Mouse (Mus musculus): ENCODE data around the gene Theg. TPM values are rescaled to one million over a fixed set of nuclear protein-coding genes. Genes with fewer than 3 reads are reported as not detected.

Gene Theg
- polyA plus RNA-seq, 1 experiment from 2014 or later, result not detected

DNA sequence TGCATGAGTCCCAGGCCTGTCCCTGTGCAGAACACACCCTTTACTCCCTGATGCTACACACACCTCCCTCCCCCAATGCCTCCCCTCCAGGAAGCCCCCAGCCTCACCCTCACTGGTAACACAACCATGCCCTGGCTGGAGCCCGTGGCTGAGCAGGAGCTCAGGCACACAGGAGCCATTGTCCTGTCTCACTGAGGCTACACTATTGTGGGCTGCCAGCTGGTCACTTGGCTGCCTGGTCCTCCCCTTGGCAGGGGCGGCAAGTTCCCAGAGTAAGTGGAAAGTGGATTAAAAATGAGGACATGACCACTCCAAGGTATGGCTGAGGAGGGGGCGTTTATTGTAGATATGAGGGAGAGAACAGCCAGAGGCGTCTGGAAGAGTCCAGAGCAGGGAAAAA, 19.4 kb upstream of the Theg start:
- no peaks in the 10 kb centered on the region for H3K9me3 ChIP-seq (ENCODE audit: control insufficient read depth, low read depth, low read length)
- no peak overlapping the region for H3K9ac ChIP-seq (replicated peaks; ENCODE audit: low read depth, low read length)
- H3K36me3 ChIP-seq (ENCODE audit: control insufficient read depth, insufficient read depth, low read length), result no peaks in the 10 kb centered on the region
- no peak overlapping the region for H3K4me2 ChIP-seq (replicated peaks; ENCODE audit: low read depth, low read length)
- no peak overlapping the region for H3K4me3 ChIP-seq (ENCODE audit: low read depth, low read length)
- no peaks in the 10 kb centered on the region for H3K27me3 ChIP-seq (ENCODE audit: control insufficient read depth, insufficient read depth, low read length)
- 62% methylated on average over 4 of the region's 4 CpGs for WGBS
- ATAC-seq (ENCODE audit: insufficient number of reproducible peaks, insufficient read depth, low FRiP score, low read depth), result no peak
- H3K27ac ChIP-seq (ENCODE audit: low read length), result no peak overlapping the region
- H3K4me1 ChIP-seq (ENCODE audit: control insufficient read depth, insufficient read depth, low read length), result no peaks in the 10 kb centered on the region

DNA sequence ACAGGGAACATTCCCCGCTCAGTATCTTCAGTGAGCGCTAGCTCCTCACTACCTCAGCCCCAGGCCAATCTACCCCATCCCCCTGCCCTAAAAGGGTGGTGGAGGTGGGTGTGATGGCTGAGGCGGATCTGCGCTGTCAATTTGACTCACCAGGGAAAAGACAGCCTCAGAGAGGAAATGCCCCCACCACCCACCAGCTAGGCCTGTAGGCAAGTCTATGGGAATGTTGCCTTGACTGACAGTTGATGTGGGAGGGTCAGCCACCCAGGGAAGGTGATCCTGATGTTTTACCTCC, 10.8 kb upstream of the Theg start:
- H3K9me3 ChIP-seq (ENCODE audit: control insufficient read depth, low read depth, low read length), result no peaks in the 10 kb centered on the region
- no peak overlapping the region for H3K27ac ChIP-seq (ENCODE audit: low read length)
- H3K9ac ChIP-seq (replicated peaks; ENCODE audit: low read depth, low read length), result no peak overlapping the region
- no peaks in the 10 kb centered on the region for H3K4me1 ChIP-seq (ENCODE audit: control insufficient read depth, insufficient read depth, low read length)
- no peaks in the 10 kb centered on the region for H3K36me3 ChIP-seq (ENCODE audit: control insufficient read depth, insufficient read depth, low read length)
- H3K4me3 ChIP-seq (ENCODE audit: low read depth, low read length), result no peak overlapping the region
- ATAC-seq (ENCODE audit: insufficient number of reproducible peaks, insufficient read depth, low FRiP score, low read depth), result no peak
- WGBS, result 72% methylated on average over 4 of the region's 4 CpGs
- no peak overlapping the region for H3K4me2 ChIP-seq (replicated peaks; ENCODE audit: low read depth, low read length)
- peaks cover 5% of the 10 kb centered on the region; the same call in 1 of the 2 replicates for H3K27me3 ChIP-seq (ENCODE audit: control insufficient read depth, insufficient read depth, low read length)

DNA sequence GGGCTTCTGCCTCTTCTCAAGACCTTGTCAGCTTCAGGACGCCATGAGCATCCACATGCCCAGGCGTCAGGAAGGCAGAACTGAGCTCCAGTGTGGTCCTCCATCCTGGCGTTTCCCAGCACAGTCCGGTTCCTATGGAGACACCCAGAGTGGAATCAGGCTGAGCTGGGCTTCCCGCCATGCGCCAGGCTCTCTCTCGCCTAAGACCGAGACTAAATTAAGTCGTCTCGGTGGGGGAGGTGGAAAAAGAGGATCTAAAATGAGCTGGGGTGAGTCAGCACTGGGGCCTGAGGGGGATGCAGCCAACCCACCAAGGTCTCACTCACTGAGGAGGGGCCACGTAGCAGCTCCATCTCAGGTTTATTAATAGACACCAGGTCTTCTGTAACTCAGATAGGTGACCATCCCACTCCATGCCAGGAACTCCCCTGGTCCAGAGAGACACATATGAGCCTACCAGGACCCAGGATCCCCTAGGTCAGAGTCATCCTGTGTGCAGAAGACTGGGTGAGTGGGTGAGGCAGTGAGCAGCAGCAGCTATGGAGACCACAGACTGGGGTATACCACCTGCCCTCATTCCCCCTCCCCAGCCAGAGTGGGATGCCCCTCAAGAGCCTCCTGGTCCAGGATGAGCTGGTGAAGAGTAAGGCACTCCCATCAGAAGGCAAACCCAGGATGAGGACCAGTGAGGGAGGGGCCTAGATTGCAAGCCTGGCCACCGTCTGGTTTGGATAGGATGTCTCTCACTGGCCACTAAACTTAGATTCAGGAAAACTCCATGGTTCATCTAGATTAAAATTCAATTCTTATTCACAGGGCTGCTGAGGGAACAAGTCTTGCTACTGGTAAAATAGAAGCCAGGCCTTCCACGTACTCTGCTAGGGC, 10.2 kb upstream of the Theg start:
- H3K4me1 ChIP-seq (ENCODE audit: control insufficient read depth, insufficient read depth, low read length), result no peaks in the 10 kb centered on the region
- no peak overlapping the region for H3K4me3 ChIP-seq (ENCODE audit: low read depth, low read length)
- H3K9me3 ChIP-seq (ENCODE audit: control insufficient read depth, low read depth, low read length), result no peaks in the 10 kb centered on the region
- no peak overlapping the region for H3K4me2 ChIP-seq (replicated peaks; ENCODE audit: low read depth, low read length)
- H3K36me3 ChIP-seq (ENCODE audit: control insufficient read depth, insufficient read depth, low read length), result no peaks in the 10 kb centered on the region
- ATAC-seq (ENCODE audit: insufficient number of reproducible peaks, insufficient read depth, low FRiP score, low read depth), result no peak
- no peak overlapping the region for H3K9ac ChIP-seq (replicated peaks; ENCODE audit: low read depth, low read length)
- H3K27me3 ChIP-seq (ENCODE audit: control insufficient read depth, insufficient read depth, low read length), result peaks cover 5% of the 10 kb centered on the region; the same call in 1 of the 2 replicates
- H3K27ac ChIP-seq (ENCODE audit: low read length), result no peak overlapping the region
- 45% methylated on average over 13 of the region's 13 CpGs for WGBS

DNA sequence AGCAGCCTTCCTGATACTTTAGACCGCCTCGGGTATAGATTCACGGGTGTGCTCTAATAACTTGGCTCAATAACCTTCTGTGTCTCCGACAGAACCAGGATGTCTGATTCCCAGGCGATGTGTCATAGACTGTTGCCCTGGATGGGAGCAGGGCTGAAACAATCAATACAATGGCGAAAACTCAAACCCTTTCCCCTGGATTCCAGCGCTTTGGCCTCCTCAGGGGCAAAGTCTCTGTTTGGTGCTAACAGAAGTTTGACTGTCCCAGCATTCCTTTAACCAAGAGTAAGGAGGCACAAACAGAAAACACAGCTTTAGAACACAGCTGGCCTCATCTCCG, 8.4 kb upstream of the Theg start:
- Histone ChIP-seq H3K4me1 (ENCODE audit: control insufficient read depth, insufficient read depth, low read length) (no peaks in the 10 kb centered on the region), H3K9me3 (ENCODE audit: control insufficient read depth, low read depth, low read length) (no peaks in the 10 kb centered on the region), H3K4me3 (ENCODE audit: low read depth, low read length) (no peak overlapping the region), H3K9ac (replicated peaks; ENCODE audit: low read depth, low read length) (no peak overlapping the region), H3K27ac (ENCODE audit: low read length) (no peak overlapping the region), H3K36me3 (ENCODE audit: control insufficient read depth, insufficient read depth, low read length) (no peaks in the 10 kb centered on the region), H3K4me2 (replicated peaks; ENCODE audit: low read depth, low read length) (no peak overlapping the region), H3K27me3 (ENCODE audit: control insufficient read depth, insufficient read depth, low read length) (peaks cover 5% of the 10 kb centered on the region; the same call in 1 of the 2 replicates)
- WGBS, result 49% methylated on average over 8 of the region's 8 CpGs
- ATAC-seq (ENCODE audit: insufficient number of reproducible peaks, insufficient read depth, low FRiP score, low read depth), result no peak

DNA sequence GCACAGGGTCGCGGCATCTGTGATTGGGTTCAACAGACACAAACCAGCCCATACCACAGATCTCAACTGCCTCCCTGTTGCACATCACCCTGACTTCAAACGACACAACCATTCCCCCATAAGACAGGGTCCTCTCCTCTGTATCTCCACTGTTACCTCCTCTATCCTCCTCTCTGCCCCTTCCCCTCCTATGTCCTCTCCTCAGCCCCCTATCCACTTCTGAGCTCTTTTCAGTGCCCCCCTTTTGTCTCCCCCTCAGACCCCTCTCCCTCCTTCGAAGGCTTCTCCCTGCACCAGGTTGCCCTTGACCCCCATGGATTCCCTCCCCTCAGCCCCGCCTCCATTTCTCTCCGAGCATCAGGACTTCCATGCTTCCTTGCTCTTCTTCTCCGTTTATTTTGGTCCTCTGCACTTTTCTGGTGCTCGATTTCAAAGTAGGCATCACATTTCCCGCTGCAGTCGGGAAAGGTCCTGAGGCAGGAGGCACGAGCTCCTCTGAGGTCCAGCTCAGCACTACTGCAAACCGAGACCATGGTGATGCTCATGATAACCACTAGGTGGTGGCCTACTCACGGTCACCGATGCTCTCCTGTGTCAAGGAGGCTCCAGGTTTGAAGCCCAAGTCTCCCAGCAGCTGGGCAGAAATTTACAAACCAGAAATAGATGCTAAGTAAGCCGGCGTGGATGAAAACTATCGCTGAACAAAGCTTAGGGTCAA, 7.9 kb upstream of the Theg start:
- ATAC-seq (ENCODE audit: insufficient number of reproducible peaks, insufficient read depth, low FRiP score, low read depth), result peak; percentile 77; the same call in 1 of the 2 replicates
- no peaks in the 10 kb centered on the region for H3K9me3 ChIP-seq (ENCODE audit: control insufficient read depth, low read depth, low read length)
- H3K9ac ChIP-seq (replicated peaks; ENCODE audit: low read depth, low read length), result no peak overlapping the region
- no peak overlapping the region for H3K4me2 ChIP-seq (replicated peaks; ENCODE audit: low read depth, low read length)
- no peaks in the 10 kb centered on the region for H3K36me3 ChIP-seq (ENCODE audit: control insufficient read depth, insufficient read depth, low read length)
- H3K4me3 ChIP-seq (ENCODE audit: low read depth, low read length), result no peak overlapping the region
- H3K4me1 ChIP-seq (ENCODE audit: control insufficient read depth, insufficient read depth, low read length), result no peaks in the 10 kb centered on the region
- 15% methylated on average over 17 of the region's 17 CpGs for WGBS
- H3K27ac ChIP-seq (ENCODE audit: low read length), result no peak overlapping the region
- peaks cover 5% of the 10 kb centered on the region; the same call in 1 of the 2 replicates for H3K27me3 ChIP-seq (ENCODE audit: control insufficient read depth, insufficient read depth, low read length)

DNA sequence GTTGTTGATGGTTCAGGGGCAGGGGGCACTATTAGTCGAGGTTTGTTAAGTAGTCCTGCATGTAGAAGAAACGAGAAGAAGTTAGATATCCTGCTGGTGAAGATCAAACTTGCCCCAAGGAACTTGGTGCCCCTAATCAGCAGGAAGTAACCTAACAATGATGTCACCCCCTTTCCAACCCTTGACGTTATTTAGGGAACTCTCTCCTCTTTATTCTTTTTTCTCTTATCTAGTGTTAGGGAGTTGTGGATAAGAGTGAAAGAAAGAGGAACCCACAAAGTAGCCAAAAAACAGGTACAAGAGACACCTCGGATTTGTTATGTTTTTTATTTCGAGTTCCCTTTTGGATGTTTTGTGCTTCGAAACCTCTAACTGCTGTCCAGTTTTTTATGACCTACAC, 7.0 kb upstream of the Theg start:
- ATAC-seq (ENCODE audit: insufficient number of reproducible peaks, insufficient read depth, low FRiP score, low read depth), result no peak
- WGBS, result 49% methylated on average over 6 of the region's 6 CpGs
- Histone ChIP-seq H3K9me3 (ENCODE audit: control insufficient read depth, low read depth, low read length) (no peaks in the 10 kb centered on the region), H3K9ac (replicated peaks; ENCODE audit: low read depth, low read length) (no peak overlapping the region), H3K27ac (ENCODE audit: low read length) (no peak overlapping the region), H3K4me1 (ENCODE audit: control insufficient read depth, insufficient read depth, low read length) (no peaks in the 10 kb centered on the region), H3K27me3 (ENCODE audit: control insufficient read depth, insufficient read depth, low read length) (peaks cover 5% of the 10 kb centered on the region; the same call in 1 of the 2 replicates), H3K4me3 (ENCODE audit: low read depth, low read length) (no peak overlapping the region), H3K4me2 (replicated peaks; ENCODE audit: low read depth, low read length) (no peak overlapping the region), H3K36me3 (ENCODE audit: control insufficient read depth, insufficient read depth, low read length) (no peaks in the 10 kb centered on the region)

DNA sequence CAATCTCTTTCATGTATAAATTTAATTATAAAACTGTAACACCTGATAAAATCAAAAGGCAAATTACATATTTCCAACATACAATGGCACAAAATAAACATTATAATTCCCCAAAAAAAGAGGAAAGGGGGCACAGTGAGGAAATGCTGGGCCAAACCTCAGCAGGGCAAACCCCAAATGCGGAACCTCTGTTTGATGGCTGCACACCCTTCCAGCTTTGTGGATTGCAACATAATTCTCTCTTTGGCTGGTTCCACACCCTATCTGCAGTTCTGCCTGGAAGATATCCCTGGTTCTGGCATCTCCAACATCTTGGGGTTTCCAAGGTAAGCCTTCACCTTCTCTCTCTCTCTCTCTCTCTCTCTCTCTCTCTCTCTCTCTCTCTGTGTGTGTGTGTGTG, 3.6 kb upstream of the Theg start:
- no peak for ATAC-seq (ENCODE audit: insufficient number of reproducible peaks, insufficient read depth, low FRiP score, low read depth)
- H3K9me3 ChIP-seq (ENCODE audit: control insufficient read depth, low read depth, low read length), result no peaks in the 10 kb centered on the region
- no peak overlapping the region for H3K9ac ChIP-seq (replicated peaks; ENCODE audit: low read depth, low read length)
- no peaks in the 10 kb centered on the region for H3K4me1 ChIP-seq (ENCODE audit: control insufficient read depth, insufficient read depth, low read length)
- H3K36me3 ChIP-seq (ENCODE audit: control insufficient read depth, insufficient read depth, low read length), result no peaks in the 10 kb centered on the region
- peaks cover 5% of the 10 kb centered on the region; the same call in 1 of the 2 replicates for H3K27me3 ChIP-seq (ENCODE audit: control insufficient read depth, insufficient read depth, low read length)
- 92% methylated on average over 1 of the region's 1 CpGs for WGBS
- H3K4me2 ChIP-seq (replicated peaks; ENCODE audit: low read depth, low read length), result no peak overlapping the region
- no peak overlapping the region for H3K4me3 ChIP-seq (ENCODE audit: low read depth, low read length)
- no peak overlapping the region for H3K27ac ChIP-seq (ENCODE audit: low read length)

DNA sequence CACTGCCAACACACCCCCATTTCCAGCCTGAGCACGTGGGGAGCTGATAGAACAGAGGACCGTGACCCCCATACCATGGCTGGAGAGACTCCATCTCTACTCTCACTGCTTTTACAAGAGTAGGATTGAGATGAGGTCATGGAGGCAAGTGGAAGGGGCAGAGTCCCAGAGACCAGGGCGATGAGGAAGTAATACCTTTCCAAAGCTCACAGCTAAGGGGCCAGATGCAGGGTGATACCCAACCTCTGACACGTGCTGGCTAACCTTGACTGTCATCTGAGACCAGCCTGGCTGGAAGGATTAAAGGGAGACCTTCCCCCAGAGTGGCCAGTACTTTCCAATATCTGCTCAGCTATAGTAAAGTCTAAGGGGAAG, 608 bp upstream of the Theg start:
- Histone ChIP-seq H3K27ac (ENCODE audit: low read length) (no peak overlapping the region), H3K36me3 (ENCODE audit: control insufficient read depth, insufficient read depth, low read length) (no peaks in the 10 kb centered on the region), H3K9ac (replicated peaks; ENCODE audit: low read depth, low read length) (no peak overlapping the region), H3K4me2 (replicated peaks; ENCODE audit: low read depth, low read length) (no peak overlapping the region), H3K9me3 (ENCODE audit: control insufficient read depth, low read depth, low read length) (no peaks in the 10 kb centered on the region), H3K27me3 (ENCODE audit: control insufficient read depth, insufficient read depth, low read length) (no peaks in the 10 kb centered on the region), H3K4me1 (ENCODE audit: control insufficient read depth, insufficient read depth, low read length) (no peaks in the 10 kb centered on the region), H3K4me3 (ENCODE audit: low read depth, low read length) (no peak overlapping the region)
- no peak for ATAC-seq (ENCODE audit: insufficient number of reproducible peaks, insufficient read depth, low FRiP score, low read depth)
- WGBS, result 69% methylated on average over 4 of the region's 4 CpGs
